Mouse (Mus musculus): ENCODE measurements around the gene Arhgap45. TPM values are rescaled to one million over a fixed set of nuclear protein-coding genes. Genes with fewer than 3 reads are reported as not detected.
A peak's percentile ranks its signal among the peaks of the same experiment; 100 is the strongest.

Arhgap45 gene
- 1.1 and 1.7 TPM in 2 replicates for polyA plus RNA-seq (2014; fragmentation: Nextera tagmentation; extraction: Ambion mirVana)

DNA sequence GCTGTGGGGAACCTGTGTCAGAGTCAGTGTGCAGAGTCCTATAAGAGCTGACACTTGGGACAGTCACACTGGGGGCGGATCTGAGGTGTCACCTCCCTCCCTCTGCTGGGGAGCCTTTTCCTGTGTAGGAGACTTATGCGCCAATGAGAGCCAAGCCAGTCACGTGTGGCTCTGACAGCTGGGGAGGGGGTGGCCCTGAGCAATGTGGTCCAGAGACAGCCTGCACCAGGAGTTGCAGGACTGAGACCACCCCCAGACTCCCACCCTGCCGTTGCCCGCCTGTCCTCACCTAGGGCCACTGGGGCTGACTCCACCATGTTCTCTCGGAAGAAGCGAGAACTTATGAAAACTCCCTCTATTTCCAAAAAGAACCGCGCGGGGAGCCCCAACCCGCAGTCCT lies at the start of gene Arhgap45:
Gene Arhgap45 (plus strand): TSS at position 143 of the 400 bp plus-strand sequence.
- H3K4me1 ChIP-seq (replicated peaks; ENCODE audit: control insufficient read depth, insufficient read depth, low read length), result no peaks in the 10 kb centered on the region
- no peak within 1 kb of the TSS for H3K27ac ChIP-seq
- H3K4me3 ChIP-seq (replicated peaks; ENCODE audit: low read length), result no peak within 1 kb of the TSS
- no peak for ATAC-seq (ENCODE audit: low FRiP score)
- DNase-seq (ENCODE audit: low spot score), result no peak
- H3K9ac ChIP-seq, result no peak within 1 kb of the TSS
- 72% methylated on average over 11 of the region's 11 CpGs for WGBS
- H3K36me3 ChIP-seq (replicated peaks; ENCODE audit: control insufficient read depth, insufficient read depth), result peaks cover 8% of the 10 kb centered on the region; the same call in 1 of the 2 replicates
- H3K27me3 ChIP-seq (ENCODE audit: control insufficient read depth, insufficient read depth, low read length), result peaks cover 69% of the 10 kb centered on the region
- no peak within 1 kb of the TSS for H3K4me2 ChIP-seq (replicated peaks)
- peaks cover 6% of the 10 kb centered on the region for H3K9me3 ChIP-seq (ENCODE audit: control insufficient read depth, low read length)

DNA sequence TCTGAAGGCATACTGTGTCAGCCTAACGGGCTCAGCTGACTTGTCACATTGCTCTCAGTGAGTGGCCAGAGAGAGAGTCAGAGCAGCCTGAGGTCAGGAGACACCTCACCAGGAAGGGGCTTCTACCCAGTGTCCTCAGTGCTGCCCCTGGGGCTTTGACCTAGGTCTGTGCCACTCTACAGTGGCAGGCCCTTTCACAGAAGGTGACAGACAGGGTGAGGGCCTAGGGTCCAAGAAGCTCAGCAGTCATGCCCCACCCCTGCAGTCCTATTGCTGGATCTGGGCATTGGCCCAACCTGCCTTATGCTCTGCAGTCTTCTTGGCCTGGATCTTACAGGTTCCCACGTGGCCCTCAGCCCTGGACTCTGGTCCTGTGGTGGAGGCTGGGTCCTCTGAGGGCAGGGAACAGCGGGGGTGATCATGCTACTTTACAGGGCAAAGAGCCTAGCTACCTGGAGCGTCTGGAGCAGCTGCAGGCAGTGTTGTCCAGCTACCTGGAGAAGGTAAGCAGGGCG lies 49.5 kb upstream of the Arhgap45 start:
- Histone ChIP-seq H3K9ac (no peak overlapping the region), H3K27me3 (ENCODE audit: control insufficient read depth, insufficient read depth, low read length) (peaks cover 27% of the 10 kb centered on the region), H3K36me3 (replicated peaks; ENCODE audit: control insufficient read depth, insufficient read depth) (peaks cover 61% of the 10 kb centered on the region), H3K4me2 (replicated peaks) (no peak overlapping the region), H3K4me1 (replicated peaks; ENCODE audit: control insufficient read depth, insufficient read depth, low read length) (peaks cover 6% of the 10 kb centered on the region; the same call in 1 of the 2 replicates), H3K9me3 (ENCODE audit: control insufficient read depth, low read length) (no peaks in the 10 kb centered on the region), H3K4me3 (replicated peaks; ENCODE audit: low read length) (no peak overlapping the region), H3K27ac (no peak overlapping the region)
- no peak for DNase-seq (ENCODE audit: low spot score)
- 85% methylated on average over 5 of the region's 5 CpGs for WGBS
- ATAC-seq (ENCODE audit: low FRiP score), result no peak

DNA sequence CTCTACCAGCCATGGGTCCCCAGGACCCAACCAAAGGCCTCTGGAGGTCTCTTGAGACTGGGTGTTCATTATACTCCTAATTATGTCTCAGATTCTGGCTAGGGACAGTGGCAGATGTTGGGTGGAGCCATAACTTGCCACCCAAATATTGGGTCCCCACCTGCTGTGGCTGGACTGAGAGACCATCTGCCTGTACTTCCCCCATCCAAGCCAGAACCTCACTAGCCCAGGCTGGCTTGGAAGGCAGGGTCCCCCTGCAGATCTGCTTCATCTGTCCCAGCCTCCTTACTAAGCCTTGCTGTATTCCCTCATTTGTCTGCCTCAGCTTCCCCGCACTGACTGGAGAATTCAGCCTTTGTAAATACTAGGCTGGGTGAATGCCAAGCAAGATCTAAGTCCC lies 48.3 kb upstream of the Arhgap45 start:
- no peak overlapping the region for H3K4me3 ChIP-seq (replicated peaks; ENCODE audit: low read length)
- 91% methylated on average over 1 of the region's 1 CpGs for WGBS
- H3K4me2 ChIP-seq (replicated peaks), result no peak overlapping the region
- peaks cover 39% of the 10 kb centered on the region for H3K27me3 ChIP-seq (ENCODE audit: control insufficient read depth, insufficient read depth, low read length)
- H3K4me1 ChIP-seq (replicated peaks; ENCODE audit: control insufficient read depth, insufficient read depth, low read length), result peaks cover 6% of the 10 kb centered on the region; the same call in 1 of the 2 replicates
- no peaks in the 10 kb centered on the region for H3K9me3 ChIP-seq (ENCODE audit: control insufficient read depth, low read length)
- peaks cover 49% of the 10 kb centered on the region for H3K36me3 ChIP-seq (replicated peaks; ENCODE audit: control insufficient read depth, insufficient read depth)
- DNase-seq (ENCODE audit: low spot score) (no peak), ATAC-seq (ENCODE audit: low FRiP score) (no peak)
- no peak overlapping the region for H3K27ac ChIP-seq
- no peak overlapping the region for H3K9ac ChIP-seq

DNA sequence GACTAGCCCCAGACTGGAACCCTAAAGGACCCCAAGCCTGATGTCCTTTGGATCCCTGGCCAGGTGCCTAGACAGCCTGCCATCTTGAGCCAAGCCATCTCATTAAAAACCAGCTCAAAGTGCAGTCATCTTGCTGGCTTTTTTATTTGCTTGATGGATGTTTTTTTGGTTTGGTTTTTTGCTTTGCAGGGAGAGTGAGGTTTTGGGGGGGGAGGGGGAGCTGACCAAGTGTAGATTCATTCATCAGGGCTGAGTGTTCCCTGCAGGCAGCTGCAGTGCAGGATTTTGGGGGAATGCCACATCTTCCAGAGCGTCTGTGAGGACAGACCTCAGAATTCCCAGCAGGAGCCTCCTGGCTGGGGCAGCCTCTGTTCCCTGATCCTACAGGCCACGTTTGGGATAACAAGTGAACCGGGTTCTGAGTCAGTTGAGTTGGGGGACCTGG lies 47.3 kb upstream of the Arhgap45 start:
- no peak overlapping the region for H3K27ac ChIP-seq

DNA sequence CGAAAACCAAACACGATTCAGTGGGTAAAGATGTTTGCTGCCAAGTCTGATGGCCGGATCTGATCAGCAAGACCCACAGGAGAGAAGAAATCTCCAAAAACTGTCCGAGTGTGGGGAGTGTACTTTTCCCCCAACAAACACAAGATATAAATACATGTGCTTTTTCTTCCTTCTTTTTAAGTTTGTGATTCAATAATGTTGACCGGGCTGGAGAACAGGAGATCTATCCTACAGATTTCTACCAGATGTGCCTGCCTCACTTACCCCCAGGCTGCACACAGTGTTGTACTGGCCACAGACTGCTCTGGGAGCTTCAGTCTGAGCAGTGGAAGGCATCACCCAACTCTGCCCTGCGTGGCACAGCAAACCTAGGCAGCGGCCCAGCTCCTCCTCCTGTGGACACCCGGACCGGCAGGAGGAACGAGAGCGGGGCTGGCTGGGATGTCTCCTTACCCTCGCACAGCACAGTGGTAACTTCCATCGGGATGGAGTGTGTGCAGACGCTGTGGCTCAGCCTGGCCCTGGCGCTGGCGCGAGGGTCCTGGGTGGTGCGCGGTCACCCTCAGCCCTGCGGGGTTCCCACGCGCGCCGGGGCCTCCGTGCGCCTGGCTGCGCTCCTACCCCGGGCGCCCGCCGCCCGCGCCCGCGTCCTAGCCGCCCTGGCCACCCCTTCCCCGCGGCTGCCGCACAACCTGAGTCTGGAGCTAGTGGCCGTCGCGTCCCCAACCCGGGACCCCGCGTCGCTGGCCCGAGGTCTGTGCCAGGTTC lies 45.9 kb upstream of the Arhgap45 start, which contains the start of gene Grin3b:
Gene Grin3b (plus strand): TSS at position 301 of the 768 bp plus-strand sequence.
- ATAC-seq (ENCODE audit: low FRiP score) (no peak), DNase-seq (ENCODE audit: low spot score) (no peak)
- Histone ChIP-seq H3K4me2 (replicated peaks) (peak within 1 kb of the TSS; percentile 59), H3K27me3 (ENCODE audit: control insufficient read depth, insufficient read depth, low read length) (peaks cover 41% of the 10 kb centered on the region), H3K9me3 (ENCODE audit: control insufficient read depth, low read length) (no peaks in the 10 kb centered on the region), H3K4me3 (replicated peaks; ENCODE audit: low read length) (peak within 1 kb of the TSS; percentile 33), H3K4me1 (replicated peaks; ENCODE audit: control insufficient read depth, insufficient read depth, low read length) (peaks cover 6% of the 10 kb centered on the region; the same call in 1 of the 2 replicates), H3K27ac (no peak within 1 kb of the TSS), H3K36me3 (replicated peaks; ENCODE audit: control insufficient read depth, insufficient read depth) (peaks cover 40% of the 10 kb centered on the region), H3K9ac (peak within 1 kb of the TSS; percentile 55)
- 10% methylated on average over 47 of the region's 47 CpGs for WGBS

More for the DNA sequence above, 47.3 kb upstream of the Arhgap45 start:
- Histone ChIP-seq H3K27me3 (ENCODE audit: control insufficient read depth, insufficient read depth, low read length) (peaks cover 41% of the 10 kb centered on the region), H3K36me3 (replicated peaks; ENCODE audit: control insufficient read depth, insufficient read depth) (peaks cover 43% of the 10 kb centered on the region), H3K4me2 (replicated peaks) (no peak overlapping the region), H3K9ac (no peak overlapping the region), H3K4me1 (replicated peaks; ENCODE audit: control insufficient read depth, insufficient read depth, low read length) (peaks cover 6% of the 10 kb centered on the region; the same call in 1 of the 2 replicates), H3K4me3 (replicated peaks; ENCODE audit: low read length) (no peak overlapping the region), H3K9me3 (ENCODE audit: control insufficient read depth, low read length) (no peaks in the 10 kb centered on the region)
- DNase-seq (ENCODE audit: low spot score) (no peak), ATAC-seq (ENCODE audit: low FRiP score) (no peak)
- 19% methylated on average over 3 of the region's 3 CpGs for WGBS

DNA sequence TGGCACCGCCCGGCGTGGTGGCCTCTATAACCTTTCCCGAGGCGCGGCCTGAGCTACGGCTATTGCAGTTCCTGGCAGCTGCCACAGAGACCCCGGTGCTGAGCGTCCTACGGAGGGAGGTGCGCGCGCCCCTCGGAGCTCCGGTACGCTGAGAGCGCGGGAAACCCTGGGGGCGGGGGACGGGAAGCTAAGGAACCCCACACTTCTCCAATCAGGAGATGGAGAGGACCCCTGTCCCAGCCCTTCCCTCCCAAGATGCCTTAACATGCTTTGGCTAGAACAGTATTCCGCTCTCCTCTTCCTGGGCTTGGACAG lies 45.3 kb upstream of the Arhgap45 start:
- H3K4me3 ChIP-seq (replicated peaks; ENCODE audit: low read length), result peak overlapping the region; percentile 33
- peak overlapping the region; percentile 59 for H3K4me2 ChIP-seq (replicated peaks)
- DNase-seq (ENCODE audit: low spot score) (no peak), ATAC-seq (ENCODE audit: low FRiP score) (no peak)
- peak overlapping the region; percentile 55 for H3K9ac ChIP-seq
- peaks cover 41% of the 10 kb centered on the region for H3K27me3 ChIP-seq (ENCODE audit: control insufficient read depth, insufficient read depth, low read length)
- H3K9me3 ChIP-seq (ENCODE audit: control insufficient read depth, low read length), result no peaks in the 10 kb centered on the region
- WGBS, result 5% methylated on average over 21 of the region's 21 CpGs
- peaks cover 6% of the 10 kb centered on the region; the same call in 1 of the 2 replicates for H3K4me1 ChIP-seq (replicated peaks; ENCODE audit: control insufficient read depth, insufficient read depth, low read length)
- H3K36me3 ChIP-seq (replicated peaks; ENCODE audit: control insufficient read depth, insufficient read depth), result peaks cover 40% of the 10 kb centered on the region
- no peak overlapping the region for H3K27ac ChIP-seq

DNA sequence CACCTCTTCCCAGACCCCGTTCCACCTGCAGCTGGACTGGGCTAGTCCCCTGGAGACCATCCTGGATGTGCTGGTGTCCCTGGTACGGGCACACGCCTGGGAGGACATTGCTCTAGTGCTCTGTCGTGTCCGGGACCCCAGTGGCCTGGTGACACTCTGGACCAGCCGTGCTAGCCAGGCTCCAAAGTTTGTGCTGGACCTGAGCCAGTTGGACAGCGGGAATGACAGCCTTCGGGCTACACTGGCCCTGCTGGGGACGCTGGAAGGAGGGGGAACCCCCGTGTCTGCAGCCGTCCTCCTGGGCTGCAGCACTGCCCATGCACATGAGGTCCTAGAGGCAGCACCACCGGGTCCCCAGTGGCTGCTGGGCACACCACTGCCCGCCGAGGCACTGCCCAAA lies 43.6 kb upstream of the Arhgap45 start:
- no peaks in the 10 kb centered on the region for H3K9me3 ChIP-seq (ENCODE audit: control insufficient read depth, low read length)
- peaks cover 6% of the 10 kb centered on the region; the same call in 1 of the 2 replicates for H3K4me1 ChIP-seq (replicated peaks; ENCODE audit: control insufficient read depth, insufficient read depth, low read length)
- no peak overlapping the region for H3K4me2 ChIP-seq (replicated peaks)
- no peak overlapping the region for H3K27ac ChIP-seq
- H3K9ac ChIP-seq, result no peak overlapping the region
- WGBS, result 65% methylated on average over 14 of the region's 14 CpGs
- H3K4me3 ChIP-seq (replicated peaks; ENCODE audit: low read length), result no peak overlapping the region
- H3K36me3 ChIP-seq (replicated peaks; ENCODE audit: control insufficient read depth, insufficient read depth), result peaks cover 40% of the 10 kb centered on the region
- peaks cover 41% of the 10 kb centered on the region for H3K27me3 ChIP-seq (ENCODE audit: control insufficient read depth, insufficient read depth, low read length)
- DNase-seq (ENCODE audit: low spot score), result no peak
- ATAC-seq (ENCODE audit: low FRiP score), result no peak

DNA sequence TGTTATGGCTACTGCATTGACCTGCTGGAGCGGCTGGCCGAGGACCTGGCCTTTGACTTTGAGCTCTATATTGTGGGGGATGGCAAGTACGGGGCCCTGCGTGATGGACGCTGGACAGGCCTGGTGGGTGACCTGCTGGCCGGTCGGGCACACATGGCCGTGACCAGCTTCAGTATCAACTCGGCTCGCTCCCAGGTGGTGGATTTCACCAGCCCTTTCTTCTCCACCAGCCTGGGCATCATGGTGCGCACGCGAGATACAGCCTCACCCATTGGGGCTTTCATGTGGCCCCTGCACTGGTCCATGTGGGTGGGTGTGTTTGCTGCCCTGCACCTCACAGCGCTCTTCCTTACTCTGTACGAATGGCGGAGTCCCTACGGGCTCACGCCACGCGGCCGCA lies 42.4 kb upstream of the Arhgap45 start:
- peaks cover 50% of the 10 kb centered on the region for H3K36me3 ChIP-seq (replicated peaks; ENCODE audit: control insufficient read depth, insufficient read depth)
- H3K27ac ChIP-seq, result no peak overlapping the region

DNA sequence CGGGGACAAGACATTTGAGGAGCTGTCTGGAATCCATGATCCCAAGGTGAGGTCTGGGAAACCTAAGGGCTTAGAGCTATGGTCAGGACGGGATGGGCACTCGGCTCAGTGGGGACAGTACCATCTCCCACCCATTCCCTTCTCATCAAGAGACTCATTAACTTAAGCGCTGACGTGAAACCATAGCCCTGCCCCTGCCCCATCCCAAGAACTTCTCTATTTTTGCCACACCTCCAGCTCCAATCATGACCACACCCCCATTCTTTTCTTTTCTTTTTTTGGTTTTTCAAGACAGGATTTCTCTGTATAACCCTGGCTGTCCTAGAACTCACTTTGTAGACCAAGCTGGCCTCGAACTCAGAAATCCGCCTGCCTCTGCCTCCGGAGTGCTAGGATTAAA lies 41.8 kb upstream of the Arhgap45 start:
- Histone ChIP-seq H3K9ac (no peak overlapping the region), H3K27ac (no peak overlapping the region), H3K27me3 (ENCODE audit: control insufficient read depth, insufficient read depth, low read length) (peaks cover 34% of the 10 kb centered on the region), H3K4me1 (replicated peaks; ENCODE audit: control insufficient read depth, insufficient read depth, low read length) (peaks cover 6% of the 10 kb centered on the region; the same call in 1 of the 2 replicates), H3K36me3 (replicated peaks; ENCODE audit: control insufficient read depth, insufficient read depth) (peaks cover 56% of the 10 kb centered on the region), H3K9me3 (ENCODE audit: control insufficient read depth, low read length) (no peaks in the 10 kb centered on the region), H3K4me2 (replicated peaks) (no peak overlapping the region), H3K4me3 (replicated peaks; ENCODE audit: low read length) (no peak overlapping the region)
- 87% methylated on average over 8 of the region's 8 CpGs for WGBS
- DNase-seq (ENCODE audit: low spot score) (no peak), ATAC-seq (ENCODE audit: low FRiP score) (no peak)

More for the DNA sequence above, 42.4 kb upstream of the Arhgap45 start:
- Histone ChIP-seq H3K9ac (no peak overlapping the region), H3K9me3 (ENCODE audit: control insufficient read depth, low read length) (no peaks in the 10 kb centered on the region), H3K4me2 (replicated peaks) (no peak overlapping the region), H3K4me1 (replicated peaks; ENCODE audit: control insufficient read depth, insufficient read depth, low read length) (peaks cover 6% of the 10 kb centered on the region; the same call in 1 of the 2 replicates), H3K4me3 (replicated peaks; ENCODE audit: low read length) (no peak overlapping the region), H3K27me3 (ENCODE audit: control insufficient read depth, insufficient read depth, low read length) (peaks cover 40% of the 10 kb centered on the region)
- no peak for DNase-seq (ENCODE audit: low spot score)
- no peak for ATAC-seq (ENCODE audit: low FRiP score)
- WGBS, result 90% methylated on average over 21 of the region's 21 CpGs
